Mouse (Mus musculus) spleen, postnatal 0 days (tissue): ENCODE data around the gene Cbx3. TPM values are rescaled to one million over a fixed set of nuclear protein-coding genes. Genes with fewer than 3 reads are reported as not detected.

ENCODE experiments used
- polyA plus RNA-seq: library from polyadenylated mRNA; unstranded; fragments of >200 nt; fragmentation: Nextera tagmentation; extraction: Ambion mirVana; gene quantifications from 2 replicates; pipeline ENCODE4 v1.2.1, GENCODE M21; 2015

Gene Cbx3
- polyA plus RNA-seq: 409 and 439 TPM in 2 replicates

DNA sequence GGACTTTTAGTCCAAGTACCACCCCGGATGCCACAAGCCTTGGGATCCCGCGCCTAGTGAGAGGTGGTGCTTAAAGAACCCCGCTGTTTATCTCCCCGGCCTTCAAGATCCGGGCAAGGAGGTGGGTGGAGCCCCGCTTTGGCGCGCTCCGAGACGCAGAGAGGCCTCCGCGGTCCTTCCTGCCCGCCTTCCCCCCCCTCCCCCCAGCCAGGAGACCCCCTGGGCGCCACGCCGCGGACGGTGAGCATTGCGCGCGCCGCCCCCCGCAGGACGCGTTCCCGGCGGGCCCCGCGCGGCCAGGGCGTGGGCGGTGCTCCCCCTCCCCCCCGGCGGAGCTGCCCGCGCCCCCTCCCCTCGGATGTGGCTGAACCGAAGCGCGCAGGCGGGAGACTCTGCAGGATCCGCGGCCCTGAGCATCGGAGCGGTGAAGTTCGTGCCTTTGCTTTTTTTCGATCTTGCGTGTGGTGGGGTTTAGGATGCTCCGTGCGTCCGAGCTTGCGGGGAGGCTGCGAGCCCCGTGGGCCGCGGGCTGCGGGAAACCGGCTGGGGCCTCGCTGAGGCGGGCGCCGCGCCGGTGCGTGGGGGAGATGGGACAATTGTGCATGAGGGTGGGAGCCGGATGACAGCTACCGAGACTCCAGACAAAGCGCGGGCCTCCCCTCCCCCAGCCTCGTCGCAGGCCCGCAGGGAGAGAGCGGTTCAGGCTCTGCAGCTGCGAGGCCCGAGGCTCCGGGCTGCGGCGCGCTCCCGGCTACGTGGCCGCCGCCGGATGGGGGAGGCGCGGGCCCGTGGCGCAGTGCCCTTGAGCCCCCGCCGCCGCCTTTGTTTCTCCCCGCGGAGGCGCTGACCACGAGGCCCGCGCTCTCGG lies at the start of gene Cbx3:
Cbx3 (plus strand) TSS at position 50 of the 868 bp plus-strand sequence.

DNA sequence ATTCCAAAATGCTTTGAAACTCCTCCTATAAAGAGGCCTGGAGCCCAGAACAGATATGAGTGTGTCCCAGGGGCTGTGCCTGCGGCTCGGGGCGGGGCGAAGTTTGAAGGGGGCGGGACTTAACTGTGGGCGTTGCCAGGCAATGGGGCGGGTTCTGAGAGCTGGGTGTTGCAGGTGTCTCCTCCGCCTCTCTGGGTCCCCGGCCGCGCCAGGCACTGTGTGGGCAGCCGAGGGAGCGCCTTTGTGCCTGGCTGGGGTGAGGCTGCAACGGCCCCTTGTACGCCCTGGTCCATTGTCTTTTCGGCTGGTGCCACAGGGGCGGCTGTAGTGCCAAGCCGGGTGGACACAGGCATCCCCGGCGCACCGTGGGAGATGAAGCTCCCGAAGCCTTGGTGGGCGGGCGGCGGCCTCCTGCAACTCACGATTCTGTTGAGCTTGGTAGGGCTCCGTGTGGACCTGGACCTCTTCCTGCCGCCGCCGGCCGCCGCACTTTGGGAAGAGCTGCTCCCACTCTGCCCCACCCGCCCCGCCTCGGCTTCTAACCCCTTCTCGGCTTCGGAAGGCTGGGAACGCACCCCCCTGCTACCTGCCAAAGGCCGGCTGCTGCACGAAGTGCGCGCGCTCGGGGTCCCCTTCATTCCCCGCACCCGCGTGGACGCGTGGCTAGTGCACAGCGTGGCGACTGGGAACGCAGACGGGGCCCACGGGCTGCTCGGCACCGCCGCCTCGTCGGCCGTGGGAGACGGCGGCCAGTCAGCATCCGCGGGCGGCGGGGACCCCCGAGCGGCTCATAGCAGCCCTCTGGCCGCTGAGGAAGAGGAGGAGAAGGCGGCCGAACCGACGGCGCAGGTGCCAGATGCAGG lies 37.4 kb upstream of the Cbx3 start, which contains the start of gene Nfe2l3:
Nfe2l3 (plus strand) TSS at position 136 of the 863 bp plus-strand sequence.

DNA sequence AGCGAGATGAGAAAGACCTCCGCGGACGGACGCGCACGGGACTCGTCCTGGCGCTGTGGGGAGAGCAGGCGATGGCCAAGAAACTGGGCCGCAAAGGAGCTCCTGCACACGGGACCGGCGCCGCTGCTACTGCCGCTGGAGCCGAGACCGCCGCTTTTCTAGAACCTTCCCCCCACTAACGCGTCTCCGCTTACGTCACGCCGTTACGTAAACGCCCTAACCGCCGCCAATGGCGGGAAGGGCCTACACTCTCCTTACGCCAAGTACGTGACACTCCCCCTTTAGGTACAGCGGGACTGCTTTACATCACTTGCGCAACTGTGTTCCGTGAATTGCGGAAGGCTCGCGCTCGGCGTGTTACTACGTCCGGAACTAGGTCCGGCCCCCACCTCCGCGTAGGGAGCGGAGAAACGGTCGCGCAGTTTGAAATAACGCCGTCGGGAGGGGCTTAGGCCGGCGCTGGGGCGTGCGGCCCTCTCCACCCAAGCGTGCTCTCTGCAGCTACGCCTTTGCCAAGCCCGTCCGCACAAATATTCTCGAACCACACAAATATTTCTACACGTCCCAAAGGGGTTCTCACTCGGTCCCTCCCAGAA lies 347 bp upstream of the Cbx3 start, which contains the start of gene Hnrnpa2b1:
Hnrnpa2b1 (minus strand) TSS at position 180 of the 596 bp plus-strand sequence.

DNA sequence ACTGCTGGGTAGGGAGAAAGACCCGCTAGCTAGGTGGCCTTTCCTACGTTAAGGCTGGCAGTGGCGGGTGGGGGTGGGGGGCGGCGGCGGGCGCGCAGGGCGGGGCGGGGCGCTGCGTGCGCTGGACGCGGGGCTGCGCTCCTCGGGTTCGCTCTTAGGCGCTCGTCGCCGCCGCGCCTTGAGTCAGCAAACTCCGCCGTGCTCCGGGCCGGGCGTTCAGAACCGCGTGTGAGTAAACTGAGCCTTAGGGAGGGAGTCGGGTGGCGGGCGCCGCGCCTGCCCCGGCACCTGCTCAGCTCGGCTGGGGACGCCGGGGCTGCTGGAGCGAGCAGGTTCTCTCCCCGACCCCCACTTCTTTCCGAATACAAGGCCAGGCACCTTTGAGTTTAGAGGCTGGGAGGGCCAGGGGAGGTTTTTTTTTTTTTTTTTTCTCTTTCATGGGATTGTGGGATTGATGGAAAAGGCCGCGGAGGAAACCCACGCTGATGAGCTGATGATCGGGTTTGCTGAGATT lies 53.7 kb downstream of the Cbx3 start, which contains the start of gene Snx10:
Snx10 (plus strand) TSS at position 95 of the 514 bp plus-strand sequence.

Other genes starting within 250 kb of the Cbx3 start
- 0.53 and 0.99 TPM in 2 replicates for gene Nfe2l3, start 37.7 kb upstream of the Cbx3 start, polyA plus RNA-seq
- gene Hnrnpa2b1, start 466 bp upstream of the Cbx3 start, polyA plus RNA-seq: 1,147 and 1,151 TPM in 2 replicates
- 9.1 and 12.5 TPM in 2 replicates for gene Snx10, start 53.5 kb downstream of the Cbx3 start, polyA plus RNA-seq